Mouse (Mus musculus): Measurements from ENCODE around the gene Incenp. TPM values are rescaled to one million over a fixed set of nuclear protein-coding genes. Genes with fewer than 3 reads are reported as not detected.
"Not testable (repeated sequence)": the region's sequence is repeated elsewhere in the genome, so short reads cannot be mapped to it uniquely, and the experiment has no call there.

Incenp gene
- 28.3 and 32.4 TPM in 2 replicates for total RNA-seq (2021)
- long read RNA-seq, transcript Incenp-201 (18 exons, 3,236 nt) = major isoform, 8 of 18 reads
- long read RNA-seq, partial matches to known transcripts = 3 of 18 reads
- long read RNA-seq, other reads (novel, unspliced or antisense) = 7 of 18 reads

DNA sequence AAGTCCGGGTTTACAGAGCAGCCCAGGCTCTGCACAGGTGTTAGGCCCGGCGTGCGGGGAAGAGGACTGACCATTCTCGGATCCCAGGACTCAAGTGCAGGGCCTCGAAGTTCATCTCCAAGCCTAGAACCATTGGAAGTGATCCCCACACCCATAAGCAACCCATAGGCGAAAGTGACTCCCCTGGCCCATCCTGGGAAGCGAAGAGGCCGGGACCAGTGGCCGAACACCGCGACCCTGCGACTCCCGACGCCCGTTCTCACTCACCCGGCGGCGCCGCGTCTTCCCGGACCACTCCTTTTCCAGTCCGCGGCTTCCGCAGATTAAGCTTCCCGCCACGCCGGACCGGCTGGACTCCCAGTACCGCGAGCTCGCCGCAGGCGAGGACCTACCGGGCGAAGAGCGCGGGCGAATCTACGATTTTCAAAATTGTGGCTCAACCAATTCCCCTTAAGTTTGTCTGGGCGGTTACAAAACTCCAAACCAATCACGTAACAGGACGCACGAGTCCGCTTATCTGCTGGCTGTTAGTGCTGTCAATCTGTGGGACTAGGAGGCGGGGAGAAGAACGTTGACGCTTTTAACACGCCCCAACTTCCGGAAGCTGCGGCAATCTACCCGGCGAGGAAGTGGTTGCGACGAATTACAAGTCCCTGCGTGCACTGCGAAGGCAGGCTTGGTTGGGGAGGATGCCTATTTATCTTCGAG lies at the start of gene Incenp:
Gene Incenp, minus strand, starts transcription at position 480 of the 708 bp plus-strand sequence.
- peak; percentile 82 for DNase-seq

DNA sequence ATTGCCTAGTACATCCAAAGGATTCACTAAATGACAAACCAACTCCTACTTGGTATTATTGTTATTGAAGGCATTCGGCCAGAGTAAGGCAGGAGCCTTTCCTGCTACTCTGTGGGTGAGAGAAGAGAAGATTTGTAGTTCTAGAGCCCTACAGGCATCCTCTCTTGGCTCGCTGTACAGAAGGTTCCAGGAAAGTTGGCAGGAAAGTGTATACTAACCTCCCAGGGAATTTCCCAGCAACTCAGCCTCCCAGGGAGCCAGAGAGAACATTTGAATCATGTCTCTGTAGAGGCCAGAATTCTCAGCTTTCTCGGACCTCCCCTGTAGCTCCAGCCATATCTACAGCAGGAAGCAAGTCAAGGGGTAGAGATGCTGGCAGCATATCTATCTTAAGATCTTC lies 47.6 kb upstream of the Incenp start:
- no peak for DNase-seq

DNA sequence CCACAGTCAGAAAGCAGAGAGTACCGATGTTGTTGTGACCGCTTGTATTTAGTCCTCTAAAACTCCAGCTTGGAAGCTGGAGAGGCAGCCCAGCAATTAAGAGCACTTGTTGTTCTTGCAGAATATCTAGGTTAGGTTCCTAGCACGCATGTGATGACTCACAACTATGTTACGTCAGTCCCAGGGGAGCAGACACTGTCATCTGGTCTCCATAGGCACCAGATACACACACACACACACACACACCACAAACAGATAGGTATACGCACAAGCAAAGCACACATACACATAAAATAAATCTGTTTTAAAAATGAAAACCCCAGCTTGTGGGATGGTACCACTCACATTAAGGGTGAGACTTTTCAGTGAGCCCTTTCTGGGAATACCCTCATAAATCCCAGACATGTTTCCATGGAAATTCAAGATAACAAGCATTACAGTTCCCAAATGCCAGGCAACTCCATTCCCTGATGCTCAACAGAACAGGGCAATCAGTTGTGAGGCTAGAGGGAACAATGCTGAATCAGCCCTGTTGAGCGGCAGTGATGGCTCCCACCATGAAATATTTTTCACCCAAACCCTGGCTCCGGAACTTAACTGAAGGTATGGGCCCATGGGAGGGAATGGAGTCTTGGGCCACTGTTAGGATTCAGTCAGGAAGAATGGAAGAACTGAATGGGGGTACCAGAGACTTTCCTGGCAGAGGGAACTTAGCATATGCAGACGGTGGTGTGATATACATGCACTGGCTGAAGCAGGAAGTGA lies 46.6 kb upstream of the Incenp start:
- no peak for DNase-seq

DNA sequence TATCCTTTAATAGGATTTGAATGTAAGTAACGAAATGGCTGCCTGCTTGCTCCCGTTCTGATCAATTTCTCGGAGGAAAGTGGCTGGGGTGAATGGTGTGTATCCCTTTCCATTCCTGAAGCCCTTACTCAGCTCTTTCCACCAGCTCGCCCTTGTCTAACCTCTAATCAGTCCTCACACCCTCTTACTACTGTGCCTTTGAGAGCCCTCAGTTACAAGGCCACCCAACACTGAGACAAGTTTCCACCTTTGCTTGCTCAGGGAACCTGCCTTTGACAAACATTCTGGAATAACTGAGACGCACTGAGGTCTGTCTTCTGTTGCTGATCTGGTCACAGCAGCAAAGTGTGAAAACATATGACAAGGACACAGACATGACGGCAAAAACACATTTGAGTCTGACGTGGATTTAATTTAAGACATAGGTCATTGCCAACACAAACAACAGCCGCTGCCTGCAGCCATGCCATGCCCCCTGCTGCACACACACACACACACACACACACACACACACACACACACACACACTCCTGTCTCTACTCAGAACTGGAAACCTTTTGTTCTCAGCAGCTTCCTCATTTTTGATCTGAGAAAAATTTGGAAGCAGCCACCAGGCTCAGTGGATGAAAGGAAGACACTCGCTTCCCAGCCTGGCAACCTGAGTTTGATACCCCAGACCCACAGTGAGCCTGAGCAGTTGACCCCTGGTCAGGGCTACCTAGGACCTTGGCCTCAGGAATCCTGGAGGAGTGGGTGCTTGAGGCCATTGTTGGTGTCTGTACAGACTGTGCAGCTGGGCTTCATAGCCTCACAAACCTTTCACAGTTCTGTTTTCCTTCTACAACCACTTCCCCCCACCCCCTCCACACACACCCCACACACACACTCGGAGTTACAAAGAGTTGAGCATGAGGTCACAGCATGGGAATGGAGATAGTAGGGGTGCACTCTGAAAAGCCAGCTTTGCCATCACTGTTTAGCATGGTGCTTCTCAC lies 43.5 kb upstream of the Incenp start:
- no peak for DNase-seq

DNA sequence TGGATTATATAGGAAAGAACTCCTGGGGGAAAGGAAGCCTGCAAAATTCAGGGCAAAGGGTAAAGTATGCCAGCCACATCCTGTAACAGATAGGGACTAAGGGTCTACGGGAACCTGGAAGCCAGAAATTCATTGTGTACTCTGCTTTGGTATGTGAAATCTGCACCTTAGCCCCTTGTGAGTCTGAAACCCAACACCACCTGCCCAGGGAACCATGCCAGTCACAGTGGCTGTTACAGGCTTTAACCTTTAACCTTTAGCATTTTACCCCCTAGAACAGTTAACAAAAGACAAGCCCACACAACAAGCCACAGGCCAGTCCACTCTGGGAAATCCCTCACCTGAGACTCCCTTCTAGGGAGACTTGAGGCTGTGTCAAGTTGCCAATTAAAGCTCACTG lies 42.5 kb upstream of the Incenp start:
- no peak for DNase-seq

DNA sequence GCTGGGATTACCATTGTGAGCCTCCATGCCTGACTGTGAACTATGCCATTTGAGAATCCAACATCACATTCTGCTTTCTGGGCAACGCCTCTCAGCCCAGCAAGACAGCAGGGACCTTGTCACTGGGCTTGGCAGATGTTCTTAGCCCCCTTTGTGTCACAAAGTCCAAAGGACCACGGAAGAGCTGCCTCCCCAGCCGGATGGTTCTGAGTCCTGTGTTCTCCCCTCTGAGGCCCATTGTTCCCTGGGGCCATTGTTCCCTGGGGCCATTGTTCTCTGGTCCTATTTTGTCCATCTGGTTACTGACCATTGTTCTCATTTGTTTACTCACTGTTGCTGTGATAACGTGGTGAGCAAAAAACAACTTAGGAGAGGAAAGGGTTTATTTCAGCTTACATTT lies 41.6 kb upstream of the Incenp start:
- DNase-seq = no peak

DNA sequence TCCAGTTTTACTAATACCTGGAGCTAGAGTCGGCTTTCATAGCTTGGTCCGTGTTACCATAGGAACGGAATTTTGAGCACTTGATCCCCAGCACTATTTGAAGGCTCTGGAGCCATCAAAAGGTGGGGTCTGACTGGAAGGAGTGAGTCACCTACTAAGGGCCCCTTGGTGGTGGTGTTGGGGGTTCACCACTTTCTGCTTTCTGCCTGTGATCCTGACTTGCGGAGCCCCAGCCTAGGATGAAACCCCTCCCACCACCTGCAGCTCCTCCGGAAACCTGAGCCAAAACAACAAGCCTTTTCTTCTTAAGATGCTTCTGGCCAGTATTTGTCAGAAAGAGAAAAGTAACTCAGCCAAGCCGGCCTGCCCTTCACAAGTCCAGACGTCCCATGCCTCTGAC lies 40.5 kb upstream of the Incenp start:
- DNase-seq = no peak

DNA sequence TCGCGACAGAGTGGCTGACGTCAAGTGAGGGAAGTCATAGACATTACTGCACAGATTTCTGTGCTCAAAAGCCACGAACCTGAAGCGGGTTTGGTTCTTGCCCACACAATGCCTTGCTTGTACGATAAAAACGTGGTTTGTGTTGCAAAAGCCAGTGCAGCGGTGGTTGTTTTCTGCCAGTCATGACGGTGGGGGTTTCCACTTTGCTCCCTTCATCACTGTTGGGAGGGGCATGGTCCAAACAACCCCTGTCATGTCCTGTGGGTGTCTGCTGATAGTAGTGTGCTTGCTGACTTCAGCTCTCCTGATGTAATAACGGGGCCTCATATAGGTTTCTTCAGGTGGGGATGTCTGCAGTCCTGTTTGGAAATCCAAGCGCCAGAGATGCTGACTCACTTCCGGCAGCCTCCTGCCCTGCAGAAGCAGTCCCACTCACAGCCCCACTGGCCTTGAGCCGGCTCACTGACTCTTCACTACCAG lies 39.5 kb upstream of the Incenp start:
- DNase-seq = peak; percentile 77

DNA sequence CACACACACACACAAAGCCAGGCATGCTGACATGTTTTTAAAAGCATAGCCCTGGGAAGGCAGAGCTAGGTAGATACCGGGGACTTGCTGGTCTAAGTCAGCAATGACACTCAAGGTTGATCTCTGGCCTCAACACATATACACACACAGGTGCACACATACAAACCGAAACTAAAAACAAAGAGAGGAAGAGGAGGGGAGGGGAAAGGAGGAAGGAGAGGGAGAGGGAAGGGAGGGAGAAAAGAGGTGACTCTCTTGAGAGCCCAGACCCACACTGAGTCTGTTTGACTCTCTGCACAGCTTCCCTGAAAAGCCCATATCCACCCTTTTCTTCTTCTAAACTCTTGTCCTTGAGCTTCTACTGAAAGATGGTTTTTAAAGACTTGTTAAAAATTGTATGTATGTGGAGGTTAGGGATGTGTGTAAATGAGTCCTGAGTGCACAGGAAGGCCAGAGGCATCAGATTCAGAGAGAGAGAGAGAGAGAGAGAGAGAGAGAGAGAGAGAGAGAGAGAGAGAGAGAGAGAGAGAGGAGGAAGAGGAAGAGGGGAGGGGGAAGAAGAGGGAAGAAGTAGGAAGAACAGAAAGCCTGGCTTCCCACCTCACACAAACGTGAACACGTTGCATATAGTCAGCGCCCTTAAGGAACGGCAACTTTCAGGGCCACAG lies 38.9 kb upstream of the Incenp start:
- no peak for DNase-seq

DNA sequence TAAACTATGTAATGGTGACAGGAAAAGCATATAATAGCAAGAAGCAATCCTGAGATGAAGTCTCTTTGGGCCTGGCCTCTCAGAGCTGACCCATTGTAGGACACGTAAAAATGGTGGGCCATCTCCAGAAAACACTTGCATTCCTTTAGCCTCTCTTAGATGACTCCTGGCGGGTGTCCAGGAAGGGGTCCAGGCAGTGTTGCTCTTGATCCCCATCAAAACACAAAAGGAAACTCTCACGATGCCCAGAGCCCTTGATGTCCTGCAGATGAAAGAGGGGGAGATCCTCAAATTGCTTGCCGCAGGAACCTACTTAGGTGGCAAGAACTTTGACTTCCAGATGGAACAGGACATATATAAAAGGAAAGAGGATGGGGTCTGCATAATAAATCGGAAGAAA lies 38.1 kb upstream of the Incenp start:
- DNase-seq = no peak

DNA sequence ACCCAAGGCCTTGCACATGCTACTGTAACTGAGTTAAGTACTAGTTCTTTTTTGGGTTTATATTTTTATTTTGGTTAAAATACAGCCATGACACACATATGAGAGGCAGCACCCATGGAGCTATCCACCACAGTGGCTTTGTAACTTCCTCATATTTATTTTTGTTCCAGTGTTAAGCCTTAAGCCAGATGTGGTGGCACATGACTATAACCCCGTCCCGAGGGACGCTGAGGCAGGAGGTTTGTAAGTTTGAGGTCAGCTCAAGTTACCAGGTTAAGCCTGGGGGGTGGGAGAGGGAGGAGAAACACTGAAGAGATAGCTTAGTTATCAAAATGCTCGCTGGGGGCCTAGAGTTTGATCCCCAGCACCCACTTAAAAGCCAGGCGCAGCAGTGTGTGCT lies 37.2 kb upstream of the Incenp start:
- DNase-seq = no peak

DNA sequence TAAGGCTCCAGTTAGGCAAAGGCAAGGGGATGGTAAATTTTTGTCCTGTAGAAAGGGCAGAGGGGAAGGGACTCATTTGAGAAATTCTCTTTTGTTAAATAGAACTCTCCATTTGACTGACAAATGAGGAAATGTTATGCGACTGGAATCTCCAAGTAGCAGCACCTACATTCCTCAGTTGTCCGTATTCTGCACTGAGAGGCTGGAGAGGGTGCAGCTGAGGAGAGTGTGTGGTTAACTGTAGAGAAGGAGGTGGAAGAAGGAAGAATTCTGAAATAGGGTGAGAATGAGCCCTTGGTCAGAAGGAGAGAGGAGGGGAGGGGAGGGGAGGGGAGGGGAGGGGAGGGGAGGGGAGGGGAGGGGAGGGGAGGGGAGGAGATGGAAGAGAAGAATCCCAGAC lies 34.6 kb upstream of the Incenp start:
- DNase-seq = no peak

DNA sequence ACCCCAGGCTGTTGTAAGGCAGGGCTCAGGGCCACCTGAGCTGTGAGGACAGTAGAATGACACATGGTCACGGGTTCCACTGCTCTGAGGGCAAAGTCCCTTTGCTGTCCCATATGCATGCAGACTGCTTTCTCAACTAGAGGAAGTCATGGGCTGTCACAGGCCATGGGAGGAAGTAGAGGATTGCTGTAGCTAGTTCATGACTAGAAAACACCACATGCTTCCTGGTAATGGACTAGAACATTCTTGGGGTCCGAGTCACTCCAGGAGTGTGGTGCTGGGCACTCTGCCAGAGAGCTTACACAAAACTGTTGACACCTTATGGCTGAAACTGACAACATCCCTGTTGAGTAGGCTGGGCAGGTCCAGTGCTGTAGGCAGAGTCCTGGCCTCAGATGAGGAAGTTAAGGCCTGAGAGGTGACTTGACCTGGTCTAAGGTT lies 31.8 kb upstream of the Incenp start:
- not testable (repeated sequence) for DNase-seq

DNA sequence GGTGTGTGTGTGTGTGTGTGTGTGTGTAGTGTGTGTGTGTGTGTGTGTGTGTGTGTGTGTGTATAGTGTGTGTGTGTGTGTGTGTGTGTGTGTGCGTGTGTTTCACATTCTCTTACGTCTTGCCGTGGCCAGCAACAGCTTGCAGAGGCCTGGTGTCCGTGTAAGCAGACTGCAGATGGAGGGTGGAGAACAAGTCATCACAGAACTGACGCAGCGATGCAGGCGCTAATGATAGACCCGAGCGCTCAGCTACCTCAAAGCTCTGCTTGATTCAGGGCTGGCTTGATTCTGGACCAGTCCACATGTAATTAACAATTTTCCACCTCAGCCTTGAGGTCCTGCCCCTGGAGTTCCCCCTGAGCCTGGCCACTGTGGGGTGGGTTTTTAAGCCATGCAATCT lies 28.7 kb upstream of the Incenp start:
- no peak for DNase-seq

DNA sequence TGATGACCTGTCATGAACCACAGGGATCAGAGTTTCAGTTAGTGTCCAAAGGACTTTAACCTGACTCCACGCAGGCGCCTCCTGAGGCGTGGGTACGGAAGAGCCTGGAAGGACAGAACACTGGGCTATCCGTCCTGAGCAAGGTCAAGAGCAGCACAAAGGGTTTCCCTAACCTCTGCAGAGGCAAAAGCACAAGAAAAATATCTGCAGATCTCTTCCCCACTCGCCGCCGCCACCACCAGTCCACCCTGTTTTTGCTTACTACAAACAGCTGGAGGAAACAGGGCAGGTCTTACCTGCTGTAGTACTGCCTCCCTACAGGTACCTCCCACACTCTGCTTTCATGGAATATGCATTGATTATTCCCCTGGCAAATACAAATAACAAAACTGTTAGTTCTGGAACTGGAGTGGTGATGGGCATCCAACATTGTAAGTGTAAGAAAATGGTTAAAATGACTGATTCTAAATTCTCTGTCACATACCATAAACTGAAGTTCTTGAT lies 25.5 kb upstream of the Incenp start:
- DNase-seq = no peak

DNA sequence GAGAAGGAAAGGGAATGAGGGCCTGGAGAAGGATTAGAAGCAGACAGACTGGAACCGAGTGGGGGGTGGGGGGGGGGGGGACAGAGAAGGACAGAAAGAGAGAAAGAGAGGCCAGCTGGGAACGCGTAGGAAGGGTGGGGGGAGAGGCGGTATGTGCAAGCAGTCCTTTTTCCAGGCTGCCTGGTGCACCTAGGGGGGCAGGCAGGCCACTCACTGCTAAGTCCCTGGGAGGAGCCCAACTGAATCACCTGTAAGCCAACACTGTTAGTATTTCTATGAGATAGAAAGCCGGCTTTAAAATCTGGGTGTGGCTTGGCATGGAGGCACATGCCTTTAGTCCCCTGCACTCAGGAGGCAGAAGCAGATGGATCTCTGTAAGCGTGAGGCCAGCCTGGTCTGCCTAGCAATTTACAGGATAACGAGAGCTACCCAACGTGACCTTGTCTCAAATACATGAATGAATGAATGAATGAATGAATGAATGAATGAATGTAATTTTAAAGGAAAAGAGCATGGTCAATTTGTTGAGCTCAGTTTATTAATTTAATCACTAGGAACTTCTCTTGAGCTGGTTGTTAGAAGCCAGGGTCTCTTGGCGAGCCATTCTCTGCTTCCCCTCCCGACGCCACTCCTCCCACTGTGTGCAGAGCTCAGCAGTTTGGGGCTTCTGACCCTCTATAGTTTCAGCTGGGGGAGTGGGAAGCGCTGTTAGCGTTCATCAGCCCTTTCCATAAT lies 24.9 kb upstream of the Incenp start:
- no peak for DNase-seq

DNA sequence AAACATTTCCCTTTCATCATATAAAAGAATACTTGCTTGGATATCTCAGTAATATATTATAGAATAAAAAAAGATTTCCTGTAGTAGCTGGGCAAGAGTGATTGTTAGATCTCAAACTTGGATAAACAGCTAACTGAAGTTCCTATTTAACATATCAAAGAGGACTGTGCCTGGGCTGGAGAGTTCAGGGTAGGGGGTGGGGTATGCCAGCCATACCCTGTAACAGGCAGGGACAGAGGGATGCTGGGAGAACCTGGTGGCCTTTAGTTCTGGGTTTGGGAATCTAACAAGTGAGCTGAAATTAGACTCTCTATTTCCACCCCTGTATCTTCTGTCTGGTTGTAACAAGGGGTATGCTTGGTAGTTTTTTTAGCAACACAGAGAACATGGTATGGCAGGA lies 23.7 kb upstream of the Incenp start:
- DNase-seq = no peak

DNA sequence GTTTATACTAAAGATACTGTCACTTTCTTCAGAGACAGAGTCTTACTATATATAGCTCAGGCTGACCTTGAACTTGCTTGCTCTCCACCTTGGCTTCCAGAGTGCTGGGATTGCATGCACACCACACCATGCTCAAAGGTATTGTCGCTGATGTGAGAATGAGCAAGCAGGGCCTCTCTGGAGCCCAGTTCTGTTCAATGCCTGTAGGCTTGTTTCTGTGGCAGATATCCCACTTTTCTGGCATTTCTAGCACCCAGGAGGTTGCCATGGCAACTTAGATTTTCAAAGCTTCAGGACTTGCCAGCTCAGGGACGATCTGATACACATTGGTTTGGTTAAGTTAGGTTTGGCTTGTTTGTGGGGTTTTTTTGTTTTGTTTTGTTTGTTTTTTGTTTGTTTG lies 22.9 kb upstream of the Incenp start:
- DNase-seq = no peak

DNA sequence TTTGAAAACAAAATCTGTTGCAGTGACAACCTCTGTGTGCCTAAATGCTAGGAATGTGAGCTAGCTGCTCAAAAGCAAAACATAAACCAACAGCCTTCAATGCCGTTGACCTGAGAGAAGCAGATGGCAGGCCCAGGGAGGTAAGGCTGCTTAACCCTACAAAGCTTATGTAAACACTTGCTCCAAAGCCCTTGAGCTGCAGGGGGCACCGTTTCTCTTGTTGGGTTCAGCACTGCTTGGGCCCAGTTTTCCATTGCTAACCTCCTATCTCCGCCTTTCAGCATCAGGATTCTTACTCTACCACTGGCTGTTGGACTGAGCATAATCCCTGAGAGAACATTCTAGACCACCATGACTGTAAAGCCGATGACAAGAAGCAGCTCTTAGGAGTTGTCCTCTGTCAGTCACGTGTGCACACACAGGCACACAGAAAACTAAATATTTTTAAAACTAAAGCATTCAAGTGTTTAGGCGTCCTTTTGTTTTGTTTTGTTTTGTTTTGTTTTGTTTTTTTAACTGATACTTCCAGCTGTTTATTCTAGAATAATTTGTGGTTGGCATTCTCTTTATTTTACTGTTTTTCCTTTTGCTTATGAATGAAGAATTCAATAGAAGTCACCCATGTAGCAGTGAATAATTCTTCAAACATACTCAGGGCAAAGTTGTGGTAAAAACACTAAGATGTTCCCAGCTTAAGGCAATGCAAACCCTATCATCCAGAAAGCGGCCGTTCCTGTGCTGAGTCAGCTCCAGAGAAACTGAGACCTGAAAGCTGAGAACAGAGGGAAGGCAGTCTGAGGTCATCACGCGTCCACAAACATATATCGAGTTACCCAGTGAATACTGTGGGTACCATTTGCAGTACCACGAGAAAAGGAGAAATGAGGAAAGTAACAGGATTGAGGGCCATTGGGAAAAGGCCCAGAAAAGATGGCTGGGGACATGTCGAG lies 21.8 kb upstream of the Incenp start:
- DNase-seq = peak; percentile 63

Data from adrenal gland, postnatal 25 days (tissue).